Mouse (Mus musculus) frontal cortex, adult (tissue): Measurements from ENCODE around the gene Yars2.
"Not testable (repeated sequence)": the region's sequence is repeated elsewhere in the genome, so short reads cannot be mapped to it uniquely, and the experiment has no call there.

ENCODE experiments used
- ATAC-seq: cut with Nextera tagmentation; 2 replicates; pipeline ENCODE4 v1.9.2; 2017; ENCODE audit warnings: mild to moderate bottlenecking, moderate library complexity, mixed read lengths; ENCODE audit not compliant: low TSS enrichment

Gene Yars2

DNA sequence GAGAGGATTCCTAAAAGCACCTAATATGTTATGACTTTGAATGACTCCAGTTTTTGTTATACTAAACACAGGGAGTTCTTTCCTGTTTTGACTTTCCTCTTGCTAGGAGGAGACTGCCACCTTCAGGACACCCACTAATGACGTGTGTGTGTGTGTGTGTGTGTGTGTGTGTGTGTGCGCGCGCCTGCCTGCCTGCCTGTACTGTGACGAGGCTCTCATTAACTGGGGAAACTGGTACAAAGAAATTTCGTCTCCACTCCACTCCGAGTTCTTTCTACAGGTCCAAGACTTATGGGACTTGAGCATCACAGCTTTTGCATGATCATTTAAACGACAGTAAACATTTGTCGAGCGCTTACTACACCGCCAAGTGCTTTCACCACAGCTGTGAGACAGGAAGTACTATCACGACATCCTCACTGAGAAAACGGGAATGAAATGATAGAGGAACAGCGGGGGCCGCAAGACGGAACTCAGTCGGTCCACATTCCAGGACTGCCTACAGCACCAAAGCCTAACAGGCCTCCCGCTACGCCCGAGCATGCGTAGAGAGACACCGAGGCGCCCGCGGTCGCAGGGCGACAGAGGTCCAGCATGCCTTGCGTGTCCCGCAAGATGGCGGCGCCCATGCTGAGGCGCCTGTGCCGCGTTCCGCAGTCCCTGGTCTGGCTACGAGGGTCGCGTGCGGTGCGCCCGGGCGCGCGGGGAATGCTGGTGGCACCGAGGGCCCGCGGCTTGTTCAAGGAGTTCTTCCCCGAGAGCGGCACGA is at the start of gene Yars2:
Gene Yars2, plus strand, starts transcription at position 597 of the 769 bp plus-strand sequence.
- ATAC-seq, result peak; percentile 98

DNA sequence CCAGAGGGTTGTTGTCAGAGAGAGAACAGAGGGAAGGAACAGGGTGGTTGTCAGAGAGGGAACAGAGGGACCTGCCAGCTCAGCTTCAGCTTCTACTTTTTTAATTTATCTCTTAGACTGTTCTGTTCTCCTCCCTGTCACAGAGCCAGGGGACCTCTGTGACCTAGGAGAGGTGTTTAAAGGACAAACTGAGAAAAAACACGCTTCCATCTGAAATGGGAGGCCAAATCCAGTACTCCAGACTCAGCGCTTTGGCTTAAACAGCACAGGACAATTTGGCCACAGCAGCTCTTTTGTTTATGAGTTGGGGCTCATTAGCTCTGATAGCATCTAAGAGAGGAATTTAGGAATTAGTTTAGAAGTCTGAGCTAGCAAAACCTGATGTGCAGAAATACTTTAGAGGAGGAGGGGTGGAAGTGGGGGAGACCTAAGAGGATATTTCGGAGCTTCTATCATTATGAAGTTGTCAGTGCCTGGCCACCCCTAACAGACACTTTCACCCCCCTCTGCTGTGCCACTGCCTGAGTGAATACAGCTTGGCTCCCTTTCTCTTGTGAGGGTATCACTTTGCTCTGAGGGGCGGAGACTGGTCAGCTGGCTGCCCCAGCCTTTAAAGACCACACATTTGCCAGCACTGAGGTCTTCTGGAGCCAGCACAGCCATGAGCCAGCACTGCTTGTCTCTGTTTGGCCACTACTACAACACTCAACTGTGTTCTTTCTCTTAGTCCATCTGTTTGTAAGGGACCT is 49.3 kb upstream of the Yars2 start:
- no peak for ATAC-seq

- no peak for ATAC-seq
Measured at GRCm38 (mm10) chr16:16255217-16255616, 47.5 kb upstream of the Yars2 start.

DNA sequence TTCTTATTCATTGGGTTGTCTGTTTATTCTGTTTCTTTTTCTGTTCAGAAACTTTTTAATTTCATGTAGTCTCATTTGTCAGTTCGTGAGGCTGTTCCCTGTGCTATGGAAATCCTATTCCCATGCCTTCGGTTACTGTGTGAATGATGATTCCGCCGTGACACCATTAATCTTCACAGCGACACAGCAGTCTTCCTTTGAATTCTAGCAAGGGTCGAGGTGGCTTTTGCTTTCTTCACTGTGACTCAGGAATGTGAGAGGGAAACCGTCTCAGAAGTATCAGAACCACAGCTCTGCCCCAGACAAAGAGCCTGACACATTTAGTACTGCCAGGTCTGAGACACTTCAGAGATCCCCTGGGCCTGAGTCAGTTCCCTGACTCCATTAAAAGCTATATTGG is 46.9 kb upstream of the Yars2 start:
- ATAC-seq, result no peak

GRCm38 (mm10) chr16:16256672-16257071 is 46.1 kb upstream of the Yars2 start:
- ATAC-seq, result no peak

DNA sequence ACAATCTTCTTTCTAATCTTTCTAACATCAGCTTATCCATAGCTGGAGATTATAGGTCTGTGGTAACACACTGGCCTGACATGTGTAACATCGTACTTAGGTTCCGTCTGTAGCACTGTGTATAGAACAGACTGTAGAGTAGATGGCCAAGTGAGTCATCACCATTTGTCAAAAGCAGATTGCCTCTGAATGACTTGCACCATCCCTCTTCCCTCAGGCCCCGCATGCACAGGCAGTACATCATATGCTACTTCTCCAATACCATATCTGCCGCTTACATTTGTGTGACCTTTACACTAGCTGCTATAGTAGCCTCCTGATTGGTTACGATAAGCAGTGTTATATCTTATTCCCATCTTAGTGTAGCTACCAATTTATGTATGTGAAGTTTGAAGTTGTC is 41.9 kb upstream of the Yars2 start:
- no peak for ATAC-seq

- no peak for ATAC-seq
Measured at GRCm38 (mm10) chr16:16261481-16261880, 41.3 kb upstream of the Yars2 start.

DNA sequence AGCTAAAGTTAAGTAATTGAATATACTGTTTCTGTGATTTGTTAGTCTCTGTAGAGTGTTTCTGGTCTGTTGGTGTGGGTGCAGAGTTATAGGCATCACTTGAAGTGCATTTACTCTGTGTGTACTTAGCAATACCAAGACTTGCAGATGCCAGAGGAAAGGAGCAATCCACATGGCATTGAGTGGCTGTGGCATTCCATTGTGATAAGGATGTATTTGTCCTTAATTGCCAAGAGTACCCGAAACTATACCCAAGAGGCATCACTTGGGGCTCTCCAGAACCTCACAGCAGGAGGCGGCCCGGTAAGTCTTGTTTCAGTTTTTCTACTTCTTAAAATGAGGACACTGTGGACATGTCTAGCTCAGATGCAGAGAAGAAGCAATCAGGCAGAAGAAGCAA is 40.3 kb upstream of the Yars2 start:
- no peak for ATAC-seq

- ATAC-seq, result no peak
Measured at GRCm38 (mm10) chr16:16272978-16273377, 29.8 kb upstream of the Yars2 start.

DNA sequence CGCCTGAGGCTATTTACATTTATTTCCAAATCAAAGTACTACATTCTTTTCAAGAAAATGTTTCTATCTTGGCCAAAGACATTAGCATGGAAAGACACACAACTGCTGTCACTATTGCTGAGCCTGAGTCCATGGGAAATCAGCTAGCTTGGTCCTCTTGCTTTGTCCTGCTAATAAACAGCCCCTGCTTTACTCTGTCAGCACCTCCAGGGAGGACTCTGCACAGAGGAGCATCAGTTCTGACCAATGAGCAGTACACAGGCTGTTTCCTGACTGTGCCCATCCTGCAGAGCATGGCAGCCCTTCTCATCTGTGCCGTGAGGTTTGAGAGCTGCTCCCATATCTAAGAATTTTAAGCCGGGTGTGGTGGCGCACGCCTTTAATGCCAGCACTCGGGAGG is 29.0 kb upstream of the Yars2 start:
- ATAC-seq, result no peak

DNA sequence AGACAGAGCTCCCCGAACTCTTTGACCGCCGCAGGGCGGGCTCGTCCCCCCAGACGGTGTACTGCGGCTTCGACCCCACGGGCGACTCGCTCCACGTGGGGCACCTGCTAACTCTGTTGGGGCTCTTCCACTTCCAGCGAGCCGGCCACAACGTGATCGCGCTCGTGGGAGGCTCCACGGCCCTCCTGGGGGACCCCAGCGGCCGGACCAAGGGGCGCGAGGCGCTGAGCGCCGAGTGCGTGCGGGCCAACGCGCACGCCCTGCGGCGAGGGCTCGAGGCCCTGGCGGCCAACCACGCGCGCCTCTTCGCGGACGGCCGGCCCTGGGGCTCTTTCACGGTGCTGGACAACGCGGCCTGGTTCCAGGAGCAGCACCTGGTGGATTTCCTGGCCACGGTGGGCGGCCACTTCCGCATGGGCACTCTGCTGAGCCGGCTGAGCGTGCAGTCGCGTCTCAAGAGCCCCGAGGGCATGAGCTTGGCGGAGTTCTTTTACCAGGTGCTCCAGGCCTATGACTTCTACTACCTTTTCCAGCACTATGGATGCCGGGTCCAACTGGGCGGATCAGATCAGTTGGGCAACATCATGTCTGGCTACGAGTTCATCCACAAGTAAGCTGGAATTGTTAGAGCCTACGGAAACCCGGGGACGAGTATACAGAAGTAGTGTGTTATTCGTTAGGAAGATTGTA is 518 bp downstream of the Yars2 start:
- ATAC-seq, result peak; percentile 60

GRCm38 (mm10) chr16:16303888-16304287 is 1.1 kb downstream of the Yars2 start:
- ATAC-seq, result no peak

DNA sequence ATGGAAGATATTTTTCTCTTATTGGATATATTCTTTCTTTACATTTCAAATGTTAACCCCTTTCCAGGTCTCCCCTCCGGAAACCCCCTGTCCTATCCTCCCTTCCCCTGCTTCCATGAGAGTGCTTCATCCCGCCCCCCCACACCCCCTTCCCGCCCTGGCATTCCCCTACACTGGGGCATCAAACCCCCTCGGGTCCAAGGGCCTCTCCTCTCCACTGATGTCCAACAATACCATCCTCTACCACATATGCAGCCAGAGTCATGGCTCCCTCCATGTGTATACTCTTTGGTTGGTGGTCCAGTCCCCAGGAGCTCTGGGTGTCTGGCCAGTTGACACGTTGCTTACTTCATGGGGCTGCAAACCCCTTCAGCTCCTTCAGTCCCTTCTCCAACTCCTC is 8.6 kb downstream of the Yars2 start:
- no peak for ATAC-seq

DNA sequence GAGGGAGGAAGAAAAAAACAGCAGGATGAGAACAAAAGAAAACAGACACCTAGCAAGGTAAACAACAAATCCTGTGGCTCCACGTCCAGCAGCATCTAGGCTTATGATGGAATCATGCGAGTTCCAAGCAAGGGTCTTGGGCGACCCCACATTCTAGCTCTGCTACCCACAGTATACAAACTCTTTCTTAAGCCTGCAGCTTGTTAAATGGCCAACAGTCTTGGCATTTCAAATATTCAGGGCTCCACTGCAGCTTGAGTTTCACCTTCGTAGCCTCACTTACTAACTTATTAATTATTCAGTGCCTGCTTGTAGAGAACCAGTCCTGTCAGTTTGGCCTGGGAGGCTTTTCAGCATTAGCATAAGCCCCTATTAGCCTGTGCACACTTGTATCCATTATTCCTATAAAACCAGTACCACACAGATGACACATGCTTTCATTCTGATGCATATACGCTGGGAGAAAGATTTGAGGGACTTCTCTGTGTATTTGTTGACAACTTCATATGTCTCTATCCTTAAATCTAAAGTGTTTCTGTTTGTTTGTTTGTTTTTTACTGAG is 23.1 kb downstream of the Yars2 start:
- no peak for ATAC-seq

GRCm38 (mm10) chr16:16346420-16346819 is 43.7 kb downstream of the Yars2 start:
- no peak for ATAC-seq

GRCm38 (mm10) chr16:16357908-16358307 is 55.1 kb downstream of the Yars2 start:
- no peak for ATAC-seq

DNA sequence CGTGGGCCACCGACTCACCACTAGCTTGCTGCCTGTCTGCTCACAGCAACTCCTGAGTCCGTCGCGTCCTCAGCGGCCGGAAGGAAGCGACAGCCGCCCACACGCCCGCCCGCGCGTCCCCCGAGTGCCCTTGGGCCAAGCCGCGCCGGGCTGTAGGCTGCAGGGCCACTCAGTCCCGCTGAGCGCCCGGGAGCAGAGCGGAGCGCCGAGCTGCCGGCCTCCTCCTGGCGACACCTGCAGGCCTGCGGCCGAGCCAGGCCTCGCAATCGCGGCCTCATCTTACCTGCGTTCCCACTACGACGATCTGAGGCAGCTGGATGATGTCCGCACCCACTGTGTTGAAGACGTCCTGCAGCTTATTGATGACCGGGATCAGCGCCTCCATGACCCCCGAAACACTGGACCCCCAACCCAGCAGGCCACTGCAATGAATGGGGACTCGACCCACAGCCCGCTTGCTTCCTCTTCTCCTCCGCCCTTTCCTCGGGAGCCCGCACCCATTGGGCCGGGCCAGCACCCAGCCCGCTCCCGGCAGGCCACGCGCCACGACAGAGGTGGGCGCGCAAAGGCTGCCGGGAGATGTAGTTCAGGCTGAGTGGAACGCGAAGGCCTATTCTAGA is 55.8 kb downstream of the Yars2 start, which contains the start of gene Dnm1l:
Gene Dnm1l, minus strand, starts transcription at position 479 of the 620 bp plus-strand sequence.
- peak; percentile 100 for ATAC-seq

- ATAC-seq, result not testable (repeated sequence)
Measured at GRCm38 (mm10) chr16:16359101-16359482, 56.3 kb downstream of the Yars2 start.
